Mouse (Mus musculus): ENCODE measurements around the gene Sipa1l1. TPM values are rescaled to one million over a fixed set of nuclear protein-coding genes. Genes with fewer than 3 reads are reported as not detected.

The Sipa1l1 gene
- polyA plus RNA-seq, 1 experiment from 2014 or later: 34.8 TPM

GRCm38 (mm10) chr12:82216801-82217553, 47.9 kb downstream of the Sipa1l1 start:
- ATAC-seq (ENCODE audit: insufficient number of reproducible peaks, insufficient read depth, low FRiP score, low TSS enrichment, low read depth): no peak
- Histone ChIP-seq H3K9ac (no peak overlapping the region), H3K4me1 (peaks cover 41% of the 10 kb centered on the region), H3K9me3 (no peaks in the 10 kb centered on the region), H3K27me3 (no peaks in the 10 kb centered on the region), H3K36me3 (peaks cover 4% of the 10 kb centered on the region; the same call in 1 of the 2 replicates), H3K27ac (no peak overlapping the region), H3K4me3 (no peak overlapping the region), H3K4me2 (no peak overlapping the region)
- 59% methylated on average over 6 of the region's 6 CpGs for WGBS

DNA sequence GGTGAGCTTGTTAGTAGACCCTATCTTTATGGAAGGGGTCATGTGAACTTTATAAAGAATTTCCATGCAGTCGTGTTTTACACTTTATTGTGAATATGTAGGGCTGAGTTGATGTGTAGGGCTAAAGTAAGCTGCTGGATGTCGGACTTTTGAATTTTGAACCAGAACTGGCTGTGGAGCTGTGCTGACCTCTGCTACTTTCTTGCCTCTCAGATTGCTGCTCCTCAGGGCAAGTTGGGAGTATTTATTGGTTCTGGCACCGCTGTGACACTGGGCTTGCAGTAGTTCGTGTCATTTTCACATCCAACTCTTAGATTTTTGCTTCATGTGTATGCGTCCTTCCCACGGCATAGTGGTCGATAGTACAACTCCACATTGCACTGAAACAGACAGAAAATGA, 49.1 kb downstream of the Sipa1l1 start:
- 83% methylated on average over 7 of the region's 7 CpGs for WGBS
- Histone ChIP-seq H3K36me3 (peaks cover 4% of the 10 kb centered on the region; the same call in 1 of the 2 replicates), H3K27ac (no peak overlapping the region), H3K9me3 (no peaks in the 10 kb centered on the region), H3K27me3 (no peaks in the 10 kb centered on the region), H3K9ac (no peak overlapping the region), H3K4me3 (no peak overlapping the region), H3K4me2 (no peak overlapping the region), H3K4me1 (peaks cover 29% of the 10 kb centered on the region)
- ATAC-seq (ENCODE audit: insufficient number of reproducible peaks, insufficient read depth, low FRiP score, low TSS enrichment, low read depth): no peak

- no peaks in the 10 kb centered on the region for H3K27me3 ChIP-seq
- H3K36me3 ChIP-seq: no peaks in the 10 kb centered on the region
- peaks cover 20% of the 10 kb centered on the region for H3K4me1 ChIP-seq
- 70% methylated on average over 5 of the region's 5 CpGs for WGBS
- H3K9ac ChIP-seq: no peak overlapping the region
- H3K4me2 ChIP-seq: no peak overlapping the region
- no peak overlapping the region for H3K27ac ChIP-seq
- H3K9me3 ChIP-seq: no peaks in the 10 kb centered on the region
- no peak for ATAC-seq (ENCODE audit: insufficient number of reproducible peaks, insufficient read depth, low FRiP score, low TSS enrichment, low read depth)
- no peak overlapping the region for H3K4me3 ChIP-seq
These were observed 51.4 kb downstream of the Sipa1l1 start for GRCm38 (mm10) chr12:82220367-82221089.

- Histone ChIP-seq H3K27me3 (no peaks in the 10 kb centered on the region), H3K4me1 (peaks cover 20% of the 10 kb centered on the region), H3K9ac (no peak overlapping the region), H3K4me3 (no peak overlapping the region), H3K9me3 (no peaks in the 10 kb centered on the region), H3K4me2 (no peak overlapping the region), H3K36me3 (no peaks in the 10 kb centered on the region), H3K27ac (no peak overlapping the region)
- 74% methylated on average over 9 of the region's 9 CpGs for WGBS
- ATAC-seq (ENCODE audit: insufficient number of reproducible peaks, insufficient read depth, low FRiP score, low TSS enrichment, low read depth): no peak
These were observed 54.2 kb downstream of the Sipa1l1 start for GRCm38 (mm10) chr12:82223126-82223815.

DNA sequence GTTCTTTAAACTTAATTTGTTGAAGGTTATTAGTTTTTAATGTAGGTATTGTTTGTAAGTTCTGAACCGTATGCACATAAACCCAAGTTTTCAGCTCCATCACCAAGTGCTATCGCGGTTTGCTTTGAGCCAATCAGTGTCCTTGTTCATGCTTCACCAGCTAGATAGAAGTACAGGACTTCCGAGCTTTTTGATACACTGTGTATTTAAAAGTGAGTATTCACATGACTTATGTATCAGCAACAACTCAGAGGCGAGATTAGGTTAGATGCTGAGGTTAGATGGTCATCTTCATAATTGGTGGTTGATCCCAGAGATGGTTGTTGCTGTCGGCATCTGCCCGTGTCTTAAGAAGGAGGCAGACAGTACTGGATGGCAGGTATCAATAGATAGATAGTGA, 55.7 kb downstream of the Sipa1l1 start:
- ATAC-seq (ENCODE audit: insufficient number of reproducible peaks, insufficient read depth, low FRiP score, low TSS enrichment, low read depth): no peak
- H3K27me3 ChIP-seq: no peaks in the 10 kb centered on the region
- no peaks in the 10 kb centered on the region for H3K9me3 ChIP-seq
- H3K4me2 ChIP-seq: no peak overlapping the region
- WGBS: 90% methylated on average over 7 of the region's 7 CpGs
- H3K4me3 ChIP-seq: no peak overlapping the region
- no peak overlapping the region for H3K9ac ChIP-seq
- peaks cover 30% of the 10 kb centered on the region for H3K4me1 ChIP-seq
- no peaks in the 10 kb centered on the region for H3K36me3 ChIP-seq
- no peak overlapping the region for H3K27ac ChIP-seq

- Histone ChIP-seq H3K27me3 (no peaks in the 10 kb centered on the region), H3K4me3 (no peak overlapping the region), H3K9me3 (no peaks in the 10 kb centered on the region), H3K36me3 (no peaks in the 10 kb centered on the region), H3K9ac (no peak overlapping the region), H3K27ac (0 out of 2 replicates have a peak overlapping the region, but pooled peaks have one; percentile 11), H3K4me1 (peaks cover 31% of the 10 kb centered on the region), H3K4me2 (no peak overlapping the region)
- 92% methylated on average over 2 of the region's 2 CpGs for WGBS
- no peak for ATAC-seq (ENCODE audit: insufficient number of reproducible peaks, insufficient read depth, low FRiP score, low TSS enrichment, low read depth)
These were observed 56.2 kb downstream of the Sipa1l1 start for GRCm38 (mm10) chr12:82225278-82225677.

GRCm38 (mm10) chr12:82225751-82226228, 56.7 kb downstream of the Sipa1l1 start:
- Histone ChIP-seq H3K4me1 (peaks cover 34% of the 10 kb centered on the region), H3K36me3 (no peaks in the 10 kb centered on the region), H3K27me3 (no peaks in the 10 kb centered on the region), H3K9me3 (no peaks in the 10 kb centered on the region), H3K27ac (0 out of 2 replicates have a peak overlapping the region, but pooled peaks have one; percentile 11), H3K4me3 (no peak overlapping the region), H3K9ac (no peak overlapping the region), H3K4me2 (no peak overlapping the region)
- 47% methylated on average over 4 of the region's 4 CpGs for WGBS
- ATAC-seq (ENCODE audit: insufficient number of reproducible peaks, insufficient read depth, low FRiP score, low TSS enrichment, low read depth): no peak

DNA sequence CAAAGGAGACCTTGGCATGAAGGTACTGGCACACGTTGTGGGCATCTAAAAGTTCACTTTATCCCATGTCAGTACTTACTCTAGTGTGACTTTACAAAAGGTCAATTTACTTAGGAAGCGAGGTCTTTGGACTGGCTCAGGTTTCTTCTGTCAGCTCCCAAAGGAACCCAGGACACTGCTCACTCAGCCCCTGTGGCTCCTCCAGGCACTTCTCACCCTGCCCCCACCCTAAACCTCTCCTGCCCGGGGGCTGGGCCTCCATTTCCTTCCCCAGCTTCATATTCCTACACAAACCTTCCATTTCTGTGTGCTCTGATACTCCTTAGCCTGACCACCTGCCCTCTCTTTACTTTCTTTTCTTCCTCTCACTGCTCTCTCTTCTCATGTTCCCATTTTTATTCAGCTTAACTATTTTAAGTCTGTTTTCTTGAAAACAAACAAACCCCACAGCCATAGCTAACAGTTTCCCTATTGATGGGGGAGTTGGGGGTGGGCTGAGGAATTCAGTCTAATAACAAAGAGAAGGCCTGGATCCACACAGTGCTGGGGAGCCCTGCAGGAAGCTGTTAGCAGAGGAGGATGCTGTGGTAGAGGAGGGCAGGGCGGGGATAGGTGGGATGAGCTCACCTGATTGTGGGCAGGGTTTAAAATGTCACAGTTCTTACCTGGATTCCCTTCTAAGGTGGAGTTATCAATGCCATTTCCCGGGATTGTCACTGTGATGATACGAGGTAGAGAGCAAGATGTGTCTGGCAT, 57.4 kb downstream of the Sipa1l1 start:
- Histone ChIP-seq H3K27me3 (no peaks in the 10 kb centered on the region), H3K9me3 (no peaks in the 10 kb centered on the region), H3K4me1 (peaks cover 40% of the 10 kb centered on the region), H3K36me3 (no peaks in the 10 kb centered on the region), H3K4me2 (no peak overlapping the region), H3K9ac (no peak overlapping the region), H3K4me3 (no peak overlapping the region), H3K27ac (no peak overlapping the region)
- 35% methylated on average over 6 of the region's 6 CpGs for WGBS
- no peak for ATAC-seq (ENCODE audit: insufficient number of reproducible peaks, insufficient read depth, low FRiP score, low TSS enrichment, low read depth)

GRCm38 (mm10) chr12:82230127-82230526, 61.0 kb downstream of the Sipa1l1 start:
- peaks cover 53% of the 10 kb centered on the region for H3K4me1 ChIP-seq
- H3K4me2 ChIP-seq: no peak overlapping the region
- no peak for ATAC-seq (ENCODE audit: insufficient number of reproducible peaks, insufficient read depth, low FRiP score, low TSS enrichment, low read depth)
- H3K9me3 ChIP-seq: no peaks in the 10 kb centered on the region
- WGBS: 69% methylated on average over 4 of the region's 4 CpGs
- H3K4me3 ChIP-seq: no peak overlapping the region
- no peaks in the 10 kb centered on the region for H3K27me3 ChIP-seq
- no peaks in the 10 kb centered on the region for H3K36me3 ChIP-seq
- H3K9ac ChIP-seq: no peak overlapping the region
- no peak overlapping the region for H3K27ac ChIP-seq

GRCm38 (mm10) chr12:82231191-82231590, 62.1 kb downstream of the Sipa1l1 start:
- H3K9me3 ChIP-seq: no peaks in the 10 kb centered on the region
- ATAC-seq (ENCODE audit: insufficient number of reproducible peaks, insufficient read depth, low FRiP score, low TSS enrichment, low read depth): no peak
- H3K27me3 ChIP-seq: no peaks in the 10 kb centered on the region
- H3K4me2 ChIP-seq: no peak overlapping the region
- no peak overlapping the region for H3K9ac ChIP-seq
- 57% methylated on average over 7 of the region's 7 CpGs for WGBS
- no peaks in the 10 kb centered on the region for H3K36me3 ChIP-seq
- peaks cover 44% of the 10 kb centered on the region for H3K4me1 ChIP-seq
- H3K27ac ChIP-seq: no peak overlapping the region
- no peak overlapping the region for H3K4me3 ChIP-seq

GRCm38 (mm10) chr12:82233177-82233576, 64.1 kb downstream of the Sipa1l1 start:
- Histone ChIP-seq H3K9ac (no peak overlapping the region), H3K27me3 (no peaks in the 10 kb centered on the region), H3K4me1 (peaks cover 42% of the 10 kb centered on the region), H3K36me3 (0 out of 2 replicates have a peak, but pooled peaks cover under 1% of the 10 kb centered on the region), H3K4me3 (no peak overlapping the region), H3K9me3 (no peaks in the 10 kb centered on the region), H3K27ac (no peak overlapping the region), H3K4me2 (no peak overlapping the region)
- ATAC-seq (ENCODE audit: insufficient number of reproducible peaks, insufficient read depth, low FRiP score, low TSS enrichment, low read depth): no peak
- WGBS: 76% methylated on average over 3 of the region's 3 CpGs
